24 mouse cellular contexts compared by ENCODE assay signal in the genomic region with DNA sequence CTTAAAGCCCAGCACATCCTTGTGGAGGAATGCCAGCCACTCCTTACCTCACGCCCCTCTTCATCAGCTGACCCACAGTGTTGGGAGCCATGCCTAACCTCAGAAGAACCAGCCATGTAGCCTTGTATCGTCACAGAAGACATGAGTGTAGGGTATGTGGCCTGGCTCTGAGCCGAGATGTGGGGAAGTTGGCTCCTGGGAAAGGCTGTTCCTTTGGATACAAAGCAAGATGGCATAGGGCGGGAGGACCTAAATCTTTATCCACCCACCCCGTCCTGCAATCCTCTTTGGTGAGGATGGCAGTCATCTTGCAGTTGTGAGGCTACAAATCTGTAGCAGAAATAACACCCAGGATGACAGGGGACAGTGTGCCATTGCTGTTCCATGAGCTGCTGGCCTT. TPM values are rescaled to one million over a fixed set of nuclear protein-coding genes. Genes with fewer than 3 reads are reported as not detected.
DNase-seq lines count a peak whose midpoint lies in the region.
"Had no signal": no experiment of that assay in that cellular context is flagged by ENCODE, and none has a peak within 500 bp of the region (broad histone marks: within the 10 kb centered on the region; RNA-seq: fewer than 3 reads in every experiment).

No protein-coding gene starts in this region.

- DNase-seq in frontal cortex, adult 2 months (ENCODE audit: extremely low spot score in 1 of 2, low spot score in 1 of 2), result peak; percentile 28 to 52
- no peak for DNase-seq in frontal cortex, postnatal 10 days (ENCODE audit: low spot score in 2 of 2)
- peak; percentile 49 for DNase-seq in right cerebral cortex, adult 18-20 months
- DNase-seq in right cerebral cortex, postnatal 4 days, result no peak
- DNase-seq in right cerebral cortex, adult 2 months (ENCODE audit: low spot score in 2 of 2), result peak; percentile 23 to 36
- no peak for DNase-seq in kidney, adult 18-20 months
- DNase-seq in cerebellum, adult 9-11 months, result no peak
- DNase-seq: adrenal gland, postnatal 14 days; cerebellum, adult 18-20 months; cerebellum, postnatal 14 days; embryo, embryonic 11 days; forebrain, postnatal 0 days; gastrocnemius, postnatal 25 days; heart, postnatal 4 days had no signal

RNA-seq across cellular contexts. Expression of gene Chst13, which starts 9.0 kb away (rescaled TPM):
- polyA plus RNA-seq in frontal cortex, adult 2 months (2012; rRNA removed), result 0.04 and 0.17 TPM in 2 replicates
- polyA plus RNA-seq: activated CD4-positive, CD25-positive, alpha-beta regulatory T cell, adult 4 months; forebrain, embryonic 13.5 days; forebrain, postnatal 0 days; heart, embryonic 13.5 days; heart, postnatal 0 days; inflammation-experienced regulatory T-cells, adult 6 months had no signal

RNA-seq across cellular contexts. Expression of gene BC048671, which starts 14.9 kb away (rescaled TPM):
- not detected in 2 replicates for polyA plus RNA-seq in frontal cortex, adult 2 months (2012; rRNA removed)
- polyA plus RNA-seq: activated CD4-positive, CD25-positive, alpha-beta regulatory T cell, adult 4 months; C2C12; embryonic facial prominence, embryonic 12.5 days; forebrain, embryonic 13.5 days; forebrain, postnatal 0 days; heart, embryonic 13.5 days; heart, postnatal 0 days; hindbrain, embryonic 12.5 days; hindbrain, embryonic 16.5 days; inflammation-experienced regulatory T-cells, adult 6 months; Patski had no signal

RNA-seq across cellular contexts. Expression of gene Uroc1, which starts 17.1 kb away (rescaled TPM):
- not detected in 2 replicates for polyA plus RNA-seq in frontal cortex, adult 2 months (2012; rRNA removed)
- polyA plus RNA-seq: activated CD4-positive, CD25-positive, alpha-beta regulatory T cell, adult 4 months; C2C12; embryonic facial prominence, embryonic 12.5 days; forebrain, embryonic 13.5 days; forebrain, postnatal 0 days; heart, postnatal 0 days; hindbrain, embryonic 12.5 days; inflammation-experienced regulatory T-cells, adult 6 months had no signal

RNA-seq across cellular contexts. Expression of gene Zxdc, which starts 53.3 kb away (rescaled TPM):
- 16.7 and 18.3 TPM in 2 replicates for polyA plus RNA-seq in frontal cortex, adult 2 months (2012; rRNA removed)

Comparison
In these comparisons a context has a peak if more than half of its experiments do, and no peak if none do; other contexts are left out.
1. DNase-seq: peak in frontal cortex, adult 2 months (2 of 2), right cerebral cortex, adult 18-20 months (single experiment) and right cerebral cortex, adult 2 months (2 of 2); none in frontal cortex, postnatal 10 days (0 of 2), right cerebral cortex, postnatal 4 days (single experiment), kidney, adult 18-20 months (single experiment) and cerebellum, adult 9-11 months (single experiment).